Mouse (Mus musculus): ENCODE measurements around the gene Sult1a1. TPM values are rescaled to one million over a fixed set of nuclear protein-coding genes. Genes with fewer than 3 reads are reported as not detected.

Gene Sult1a1
- 0.11 and 0.49 TPM in 2 replicates for polyA plus RNA-seq (2016; fragmentation: Nextera tagmentation; extraction: Ambion mirVana)

DNA sequence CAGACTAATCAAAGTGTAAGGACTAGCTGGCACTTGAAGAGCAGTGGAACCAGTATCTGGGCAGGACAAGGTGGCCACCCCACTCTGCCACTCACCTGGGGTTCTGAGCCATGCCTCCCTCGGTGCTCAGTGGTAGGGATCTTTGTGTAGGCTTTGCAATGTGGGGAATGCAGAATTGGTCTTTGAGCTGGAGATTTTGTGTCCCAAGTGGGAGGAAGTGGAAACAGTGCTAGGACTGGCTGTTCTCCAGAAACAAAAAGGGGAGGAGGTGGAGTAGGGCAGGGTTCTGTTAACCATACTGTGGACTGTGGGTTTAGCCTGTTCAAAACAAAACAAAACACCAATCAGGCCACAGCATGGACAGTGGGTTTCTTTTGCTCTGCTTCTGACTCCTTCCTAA, at the start of gene Sult1a1:
Gene Sult1a1 (minus strand): TSS at position 226 of the 400 bp plus-strand sequence.
- Histone ChIP-seq H3K9me3 (replicated peaks) (no peaks in the 10 kb centered on the region), H3K4me1 (no peaks in the 10 kb centered on the region), H3K4me3 (no peak within 1 kb of the TSS), H3K27ac (no peak within 1 kb of the TSS), H3K27me3 (ENCODE audit: low read depth, poor library complexity, severe bottlenecking) (no peaks in the 10 kb centered on the region), H3K36me3 (peaks cover 58% of the 10 kb centered on the region)
- no peak for DNase-seq (ENCODE audit: low spot score)
- WGBS = 83% methylated on average over 1 of the region's 1 CpGs

DNA sequence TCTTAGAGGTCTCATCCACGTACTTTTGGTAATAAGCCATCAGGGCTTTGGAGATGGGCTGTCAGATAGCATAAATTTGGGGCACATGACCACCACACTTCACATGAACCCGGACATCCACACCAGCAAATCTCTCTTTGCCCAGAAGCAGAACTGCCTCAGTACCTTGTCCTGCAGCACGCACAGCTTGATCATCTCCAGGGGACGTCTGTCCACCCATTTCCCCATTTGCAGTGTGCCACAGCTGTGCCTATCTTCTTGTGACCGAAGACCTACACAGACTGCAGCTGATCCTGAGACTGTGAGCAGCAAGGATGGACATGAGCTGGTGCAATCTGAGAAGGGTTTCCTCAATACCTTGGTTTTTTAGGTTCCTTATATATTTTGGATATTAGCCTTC, 49.4 kb upstream of the Sult1a1 start:
- WGBS = 86% methylated on average over 5 of the region's 5 CpGs

GRCm38 (mm10) chr7:126725077-126725476, 48.8 kb upstream of the Sult1a1 start:
- DNase-seq (ENCODE audit: low spot score) = no peak
- 85% methylated on average over 3 of the region's 3 CpGs for WGBS
- no peaks in the 10 kb centered on the region for H3K9me3 ChIP-seq (replicated peaks)
- H3K4me3 ChIP-seq = no peak overlapping the region
- H3K36me3 ChIP-seq = no peaks in the 10 kb centered on the region
- H3K27me3 ChIP-seq (ENCODE audit: low read depth, poor library complexity, severe bottlenecking) = no peaks in the 10 kb centered on the region
- H3K27ac ChIP-seq = no peak overlapping the region
- H3K4me1 ChIP-seq = no peaks in the 10 kb centered on the region

More for the DNA sequence above, 49.4 kb upstream of the Sult1a1 start:
- Histone ChIP-seq H3K36me3 (no peaks in the 10 kb centered on the region), H3K4me3 (no peak overlapping the region), H3K27me3 (ENCODE audit: low read depth, poor library complexity, severe bottlenecking) (no peaks in the 10 kb centered on the region), H3K27ac (no peak overlapping the region), H3K9me3 (replicated peaks) (no peaks in the 10 kb centered on the region), H3K4me1 (no peaks in the 10 kb centered on the region)
- DNase-seq (ENCODE audit: low spot score) = no peak

DNA sequence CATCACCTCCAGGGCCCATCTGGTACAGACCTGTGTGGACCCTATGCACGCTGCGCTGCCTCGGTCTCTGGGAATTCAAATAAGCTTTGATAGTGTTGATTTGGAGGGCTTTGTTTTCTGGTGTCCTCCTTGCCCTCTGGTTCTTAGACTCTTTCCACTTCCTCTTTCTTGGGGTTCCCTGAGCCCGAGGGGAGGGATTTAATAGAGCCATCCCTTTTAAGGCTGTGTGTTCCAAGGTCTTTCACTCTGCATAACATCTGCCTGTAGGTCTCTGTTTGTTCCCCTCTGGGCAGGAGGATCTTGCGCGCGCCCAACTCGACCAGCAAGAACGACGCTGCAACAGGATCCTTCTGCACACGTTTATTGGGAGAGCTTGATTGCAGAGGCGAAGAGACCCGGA, 45.4 kb upstream of the Sult1a1 start:
- no peak overlapping the region for H3K4me3 ChIP-seq
- no peaks in the 10 kb centered on the region for H3K4me1 ChIP-seq
- H3K36me3 ChIP-seq = no peaks in the 10 kb centered on the region
- WGBS = 92% methylated on average over 13 of the region's 13 CpGs
- no peak overlapping the region for H3K27ac ChIP-seq
- no peaks in the 10 kb centered on the region for H3K9me3 ChIP-seq (replicated peaks)
- no peaks in the 10 kb centered on the region for H3K27me3 ChIP-seq (ENCODE audit: low read depth, poor library complexity, severe bottlenecking)
- DNase-seq (ENCODE audit: low spot score) = no peak

DNA sequence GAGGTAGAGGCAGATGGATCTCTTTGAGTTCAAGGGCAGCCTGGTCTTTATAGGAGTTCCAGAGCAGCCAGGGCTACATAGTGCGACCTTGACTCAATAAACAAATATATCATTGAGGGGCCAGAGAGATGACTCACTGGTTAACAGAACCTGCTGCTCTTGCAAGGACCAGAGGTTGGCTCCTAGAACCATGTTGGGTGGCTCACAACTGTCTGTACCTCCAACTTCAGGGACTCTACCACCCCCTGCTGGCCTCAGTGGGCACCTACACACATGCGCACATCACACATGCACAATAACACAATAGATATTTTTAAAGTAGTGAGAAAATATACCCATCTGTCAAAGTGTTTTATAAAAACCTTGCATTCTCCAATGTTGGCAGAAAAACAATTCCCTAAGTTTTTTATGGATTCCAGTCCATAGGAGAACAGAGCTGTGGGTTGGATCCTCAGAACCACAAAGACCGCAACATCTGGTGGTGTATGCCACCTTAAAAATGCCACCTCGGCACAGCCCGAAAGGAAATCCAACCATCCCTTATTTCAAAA, 42.6 kb upstream of the Sult1a1 start:
- Histone ChIP-seq H3K27me3 (ENCODE audit: low read depth, poor library complexity, severe bottlenecking) (no peaks in the 10 kb centered on the region), H3K4me1 (no peaks in the 10 kb centered on the region), H3K4me3 (no peak overlapping the region), H3K36me3 (no peaks in the 10 kb centered on the region), H3K9me3 (replicated peaks) (no peaks in the 10 kb centered on the region), H3K27ac (no peak overlapping the region)
- 94% methylated on average over 5 of the region's 5 CpGs for WGBS
- DNase-seq (ENCODE audit: low spot score) = no peak

- Histone ChIP-seq H3K4me1 (no peaks in the 10 kb centered on the region), H3K27ac (no peak overlapping the region), H3K4me3 (no peak overlapping the region), H3K9me3 (replicated peaks) (no peaks in the 10 kb centered on the region), H3K27me3 (ENCODE audit: low read depth, poor library complexity, severe bottlenecking) (0 out of 2 replicates have a peak, but pooled peaks cover 2% of the 10 kb centered on the region), H3K36me3 (no peaks in the 10 kb centered on the region)
- 93% methylated on average over 3 of the region's 3 CpGs for WGBS
- no peak for DNase-seq (ENCODE audit: low spot score)
Measured at GRCm38 (mm10) chr7:126717566-126717965, 41.3 kb upstream of the Sult1a1 start.

- no peaks in the 10 kb centered on the region for H3K36me3 ChIP-seq
- no peaks in the 10 kb centered on the region for H3K9me3 ChIP-seq (replicated peaks)
- no peak for DNase-seq (ENCODE audit: low spot score)
- no peak overlapping the region for H3K27ac ChIP-seq
- H3K4me1 ChIP-seq = no peaks in the 10 kb centered on the region
- 88% methylated on average over 4 of the region's 4 CpGs for WGBS
- 0 out of 2 replicates have a peak, but pooled peaks cover 2% of the 10 kb centered on the region for H3K27me3 ChIP-seq (ENCODE audit: low read depth, poor library complexity, severe bottlenecking)
- H3K4me3 ChIP-seq = no peak overlapping the region
Measured at GRCm38 (mm10) chr7:126715679-126716078, 39.4 kb upstream of the Sult1a1 start.

GRCm38 (mm10) chr7:126711910-126712309, 35.7 kb upstream of the Sult1a1 start:
- Histone ChIP-seq H3K27ac (no peak overlapping the region), H3K4me3 (no peak overlapping the region), H3K27me3 (ENCODE audit: low read depth, poor library complexity, severe bottlenecking) (0 out of 2 replicates have a peak, but pooled peaks cover 2% of the 10 kb centered on the region), H3K36me3 (no peaks in the 10 kb centered on the region), H3K9me3 (replicated peaks) (no peaks in the 10 kb centered on the region), H3K4me1 (no peaks in the 10 kb centered on the region)
- no peak for DNase-seq (ENCODE audit: low spot score)
- 76% methylated on average over 3 of the region's 3 CpGs for WGBS

- Histone ChIP-seq H3K4me1 (peaks cover under 1% of the 10 kb centered on the region; the same call in 1 of the 2 replicates), H3K4me3 (no peak overlapping the region), H3K9me3 (replicated peaks) (no peaks in the 10 kb centered on the region), H3K27ac (no peak overlapping the region), H3K27me3 (ENCODE audit: low read depth, poor library complexity, severe bottlenecking) (peaks cover 16% of the 10 kb centered on the region), H3K36me3 (no peaks in the 10 kb centered on the region)
- WGBS = 72% methylated on average over 4 of the region's 4 CpGs
- no peak for DNase-seq (ENCODE audit: low spot score)
Measured at GRCm38 (mm10) chr7:126710266-126710665, 34.0 kb upstream of the Sult1a1 start.

GRCm38 (mm10) chr7:126708175-126708952, 32.1 kb upstream of the Sult1a1 start:
- H3K4me3 ChIP-seq = no peak overlapping the region
- H3K4me1 ChIP-seq = peaks cover 19% of the 10 kb centered on the region
- no peaks in the 10 kb centered on the region for H3K36me3 ChIP-seq
- no peaks in the 10 kb centered on the region for H3K9me3 ChIP-seq (replicated peaks)
- WGBS = 90% methylated on average over 10 of the region's 10 CpGs
- no peak for DNase-seq (ENCODE audit: low spot score)
- H3K27me3 ChIP-seq (ENCODE audit: low read depth, poor library complexity, severe bottlenecking) = peaks cover 35% of the 10 kb centered on the region
- H3K27ac ChIP-seq = no peak overlapping the region

DNA sequence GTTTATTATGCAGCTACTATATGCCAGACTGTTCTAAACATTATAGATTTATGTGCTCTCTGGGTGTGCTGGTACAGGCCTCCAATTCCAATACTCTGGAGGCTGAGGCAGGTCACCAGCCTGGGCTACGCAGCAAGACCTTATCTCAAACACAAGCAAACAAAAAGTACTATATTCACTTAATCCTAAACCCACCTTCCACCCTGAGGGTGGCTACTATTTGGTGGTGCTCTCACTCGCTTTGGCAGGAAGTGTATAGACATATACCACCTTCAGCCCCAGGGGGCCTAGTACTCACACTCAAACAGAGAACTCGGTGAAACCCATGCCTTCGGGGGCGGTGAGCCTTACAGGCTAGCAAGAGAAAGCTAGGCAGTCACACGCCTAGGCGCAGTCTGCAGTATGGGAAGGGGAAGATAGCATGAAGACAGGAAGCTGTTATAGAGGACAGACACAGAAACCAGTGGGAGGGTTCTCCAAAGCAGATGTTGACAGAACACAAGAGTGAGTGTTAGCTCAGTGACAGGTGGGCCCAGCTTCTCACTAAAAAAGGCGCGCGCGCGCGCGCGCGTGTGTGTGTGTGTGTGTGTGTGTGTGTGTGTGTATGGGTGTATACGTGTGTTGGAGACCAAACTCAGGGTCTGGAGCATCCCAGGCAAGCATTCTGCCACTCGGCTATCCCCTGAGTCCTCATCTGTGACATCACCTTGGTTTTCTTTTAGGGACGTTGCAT, 31.4 kb upstream of the Sult1a1 start, which contains the start of gene Coro1a:
Gene Coro1a (minus strand): TSS at position 346 of the 733 bp plus-strand sequence.
- H3K4me3 ChIP-seq = no peak within 1 kb of the TSS
- no peaks in the 10 kb centered on the region for H3K9me3 ChIP-seq (replicated peaks)
- WGBS = 92% methylated on average over 19 of the region's 19 CpGs
- peaks cover 40% of the 10 kb centered on the region for H3K27me3 ChIP-seq (ENCODE audit: low read depth, poor library complexity, severe bottlenecking)
- H3K36me3 ChIP-seq = no peaks in the 10 kb centered on the region
- H3K4me1 ChIP-seq = peaks cover 21% of the 10 kb centered on the region
- no peak for DNase-seq (ENCODE audit: low spot score)
- no peak within 1 kb of the TSS for H3K27ac ChIP-seq

- no peaks in the 10 kb centered on the region for H3K9me3 ChIP-seq (replicated peaks)
- H3K4me1 ChIP-seq = peaks cover 40% of the 10 kb centered on the region
- peak overlapping the region; percentile 77 for H3K4me3 ChIP-seq
- peak overlapping the region; percentile 78 for H3K27ac ChIP-seq
- H3K36me3 ChIP-seq = peaks cover 16% of the 10 kb centered on the region
- DNase-seq (ENCODE audit: low spot score) = peak; percentile 77
- peaks cover 52% of the 10 kb centered on the region for H3K27me3 ChIP-seq (ENCODE audit: low read depth, poor library complexity, severe bottlenecking)
- WGBS = 3% methylated on average over 39 of the region's 39 CpGs
Measured at GRCm38 (mm10) chr7:126704121-126704980, 28.1 kb upstream of the Sult1a1 start.

Data from limb, embryonic 10.5 days (tissue).